Mouse (Mus musculus) heart, embryonic 14.5 days (tissue): ENCODE measurements around the gene Mrpl28. TPM values are rescaled to one million over a fixed set of nuclear protein-coding genes. Genes with fewer than 3 reads are reported as not detected.
"Not testable (repeated sequence)": the region's sequence is repeated elsewhere in the genome, so short reads cannot be mapped to it uniquely, and the experiment has no call there.

Experiments used
- ATAC-seq: fragments of 200-750 bp; cut with Nextera tagmentation; 2 replicates; pipeline ENCODE4 v1.8.0; 2017; ENCODE audit warnings: low read depth, moderate TSS enrichment; ENCODE audit not compliant: insufficient number of reproducible peaks, insufficient read depth, low FRiP score
- H3K27ac ChIP-seq, 2 experiments: fragments of 200-500 bp in 1 of 2; fragments of 300-500 bp in 1 of 2; sonication (generic) in 1 of 2; replicated peaks in 1 of 2; 2 replicates each; pipeline ENCODE4 v1.5.1; 2012 to 2014; ENCODE audit warnings: low read depth in 2 of 2, low read length in 2 of 2, control low read depth in 1 of 2, mild to moderate bottlenecking in 1 of 2, mixed read lengths in 1 of 2; ENCODE audit not compliant: control insufficient read depth in 1 of 2, insufficient read depth in 1 of 2
- H3K27me3 ChIP-seq: fragments of 300-500 bp; sonication (generic); 2 replicates; pipeline ENCODE4 v1.6.1; 2014; ENCODE audit warnings: mild to moderate bottlenecking, low read length, control low read depth; ENCODE audit not compliant: control insufficient read depth, insufficient read depth
- H3K36me3 ChIP-seq: fragments of 300-500 bp; sonication (generic); 2 replicates; pipeline ENCODE4 v1.6.1; 2014; ENCODE audit warnings: mild to moderate bottlenecking, control low read depth, low read length, mixed read lengths; ENCODE audit not compliant: control insufficient read depth, insufficient read depth
- H3K4me1 ChIP-seq, 2 experiments: fragments of 200-500 bp in 1 of 2; fragments of 300-500 bp in 1 of 2; sonication (generic) in 1 of 2; 2 replicates each; pipeline ENCODE4 v1.6.1; 2012 to 2014; ENCODE audit warnings: low read length in 2 of 2, control low read depth in 1 of 2, mixed read lengths in 1 of 2; ENCODE audit not compliant: control insufficient read depth in 2 of 2, insufficient read depth in 2 of 2
- H3K4me2 ChIP-seq: fragments of 300-500 bp; sonication (generic); 2 replicates; pipeline ENCODE4 v1.6.1; 2014; ENCODE audit warnings: mild to moderate bottlenecking, low read length
- H3K4me3 ChIP-seq, 2 experiments: fragments of 200-500 bp in 1 of 2; fragments of 300-500 bp in 1 of 2; sonication (generic) in 1 of 2; 2 replicates each; pipeline ENCODE4 v1.5.1; 2012 to 2014; ENCODE audit warnings: low read length in 2 of 2, mild to moderate bottlenecking in 2 of 2, control low read depth in 1 of 2, low read depth in 1 of 2, moderate library complexity in 1 of 2; ENCODE audit not compliant: control insufficient read depth in 1 of 2, insufficient read depth in 1 of 2
- H3K9ac ChIP-seq: fragments of 300-500 bp; sonication (generic); 2 replicates; pipeline ENCODE4 v1.6.1; 2014; ENCODE audit warnings: mild to moderate bottlenecking, low read length
- H3K9me3 ChIP-seq: fragments of 300-500 bp; sonication (generic); 2 replicates; pipeline ENCODE4 v1.6.1; 2016; ENCODE audit warnings: low read length, control low read depth; ENCODE audit not compliant: control insufficient read depth
- WGBS: fragments of 180-500 bp; shearing (Covaris S2); extraction: QIAGEN DNeasy Blood & Tissue Kit; methylation state at CpG from one replicate; pipeline ENCODE4 v1.1.7; 2014; 5-methylcytosine and 5-hydroxymethylcytosine counted together
- polyA plus RNA-seq: library from polyadenylated mRNA; unstranded; fragments of >200 nt; fragmentation: Nextera tagmentation; extraction: Ambion mirVana; gene quantifications from 2 replicates; pipeline ENCODE4 v1.2.1, GENCODE M21; 2014

Mrpl28 gene
- polyA plus RNA-seq, 1 experiment from 2014 or later = 237 TPM

- Histone ChIP-seq H3K36me3 (peaks cover 65% of the 10 kb centered on the region), H3K9me3 (0 out of 2 replicates have a peak, but pooled peaks cover 2% of the 10 kb centered on the region), H3K9ac (no peak overlapping the region), H3K27me3 (no peaks in the 10 kb centered on the region), H3K4me3 (no peak overlapping the region), H3K4me2 (no peak overlapping the region), H3K4me1 (no peaks in the 10 kb centered on the region), H3K27ac (no peak overlapping the region)
- ATAC-seq = no peak
- 73% methylated on average over 2 of the region's 2 CpGs for WGBS
These were observed 25.8 kb downstream of the Mrpl28 start for GRCm38 (mm10) chr17:26149056-26149455.

DNA sequence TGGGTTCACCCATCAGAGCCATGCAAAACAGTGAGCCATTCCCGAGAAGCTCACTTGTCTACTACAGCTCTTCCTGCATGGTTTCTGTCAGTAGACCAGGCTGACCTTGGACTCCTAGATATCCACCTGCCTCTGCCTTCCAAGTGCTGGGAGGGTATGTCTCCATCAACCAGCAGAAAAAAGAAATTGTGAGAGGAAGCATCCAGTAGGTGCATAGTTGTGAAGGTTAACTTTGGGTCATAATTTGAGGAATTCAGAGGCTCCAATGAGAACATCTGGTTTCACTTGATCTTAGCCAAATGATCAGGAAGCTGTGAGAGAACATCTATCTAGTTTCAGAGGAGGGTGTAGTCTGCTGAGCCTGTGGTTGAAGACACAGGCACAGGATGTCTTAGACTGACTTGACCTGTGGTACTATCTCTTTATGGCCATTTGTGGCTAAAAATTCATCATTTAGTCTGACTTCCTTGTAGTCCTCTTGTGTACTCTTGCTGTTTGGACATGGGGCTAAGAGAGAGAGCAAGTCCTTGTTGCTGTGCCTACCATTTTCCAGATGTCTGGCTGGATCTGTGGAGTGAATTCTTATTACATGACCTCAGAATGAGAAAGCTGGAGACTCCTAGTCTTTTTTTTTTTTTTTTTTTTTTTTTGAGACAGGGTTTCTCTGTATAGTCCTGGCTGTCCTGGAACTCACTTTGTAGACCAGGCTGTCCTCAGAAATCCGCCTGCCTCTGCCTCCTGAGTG is 28.8 kb downstream of the Mrpl28 start:
- 91% methylated on average over 2 of the region's 2 CpGs for WGBS
- no peaks in the 10 kb centered on the region for H3K27me3 ChIP-seq
- no peak for ATAC-seq
- H3K4me1 ChIP-seq = no peaks in the 10 kb centered on the region
- H3K9me3 ChIP-seq = 0 out of 2 replicates have a peak, but pooled peaks cover 2% of the 10 kb centered on the region
- no peak overlapping the region for H3K4me2 ChIP-seq
- H3K27ac ChIP-seq = no peak overlapping the region
- no peak overlapping the region for H3K4me3 ChIP-seq
- H3K36me3 ChIP-seq = peaks cover 56% of the 10 kb centered on the region
- no peak overlapping the region for H3K9ac ChIP-seq

GRCm38 (mm10) chr17:26162736-26163135 is 39.4 kb downstream of the Mrpl28 start:
- H3K27ac ChIP-seq = no peak overlapping the region; a peak in 1 of 4 replicates
- ATAC-seq = no peak

DNA sequence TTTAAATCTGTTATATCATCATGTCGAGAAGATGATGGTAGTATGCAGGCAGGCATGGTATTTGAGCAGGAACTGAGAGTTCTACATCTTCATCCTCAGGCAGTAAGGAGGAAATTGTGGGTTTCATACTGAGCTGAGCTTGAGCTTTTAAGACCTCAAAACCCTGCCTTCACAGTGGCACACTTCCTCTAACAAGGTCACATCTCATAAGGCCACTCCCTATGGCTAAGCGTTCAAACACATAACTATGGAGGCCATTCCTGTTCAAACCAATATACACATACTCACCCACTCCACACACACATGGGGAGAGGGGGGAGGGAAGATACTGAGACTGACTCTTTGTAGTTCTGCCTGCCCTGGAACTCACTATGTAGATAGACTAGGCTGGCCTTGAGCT is 44.7 kb downstream of the Mrpl28 start:
- Histone ChIP-seq H3K4me3 (no peak overlapping the region), H3K27ac (no peak overlapping the region), H3K36me3 (0 out of 2 replicates have a peak, but pooled peaks cover under 1% of the 10 kb centered on the region), H3K4me1 (peaks cover 0 to 2% of the 10 kb centered on the region in 2 experiments; a peak in 2 of 4 replicates), H3K4me2 (no peak overlapping the region), H3K9ac (no peak overlapping the region), H3K27me3 (no peaks in the 10 kb centered on the region), H3K9me3 (no peaks in the 10 kb centered on the region)
- WGBS = 88% methylated on average over 2 of the region's 2 CpGs
- no peak for ATAC-seq

More at GRCm38 (mm10) chr17:26162736-26163135, 39.4 kb downstream of the Mrpl28 start:
- Histone ChIP-seq H3K4me2 (0 out of 2 replicates have a peak overlapping the region, but pooled peaks have one; percentile 0), H3K9me3 (no peaks in the 10 kb centered on the region), H3K27me3 (no peaks in the 10 kb centered on the region), H3K9ac (no peak overlapping the region), H3K4me1 (peaks cover 0 to 11% of the 10 kb centered on the region in 2 experiments; a peak in 2 of 4 replicates), H3K36me3 (no peaks in the 10 kb centered on the region), H3K4me3 (no peak overlapping the region)
- 83% methylated on average over 1 of the region's 1 CpGs for WGBS

DNA sequence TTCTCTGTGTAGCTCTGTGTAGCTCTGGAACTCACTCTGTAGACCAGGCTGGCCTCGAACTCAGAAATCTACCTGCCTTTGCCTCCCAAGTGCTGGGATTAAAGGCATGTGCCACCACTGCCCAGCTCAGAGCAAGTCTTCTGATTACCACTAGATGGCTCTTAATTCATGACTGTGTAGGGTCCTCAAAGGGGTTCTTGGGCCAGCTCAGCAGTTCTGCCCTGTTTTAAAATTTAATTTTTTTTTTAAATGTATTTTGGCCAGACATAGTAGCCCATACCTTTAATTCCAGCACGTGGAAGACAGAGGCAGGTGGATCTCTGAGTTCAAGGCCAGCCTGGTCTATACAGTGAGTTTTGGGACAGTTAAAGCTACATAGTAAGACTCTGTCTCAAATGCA is 51.9 kb downstream of the Mrpl28 start:
- H3K36me3 ChIP-seq = peaks cover 43% of the 10 kb centered on the region
- H3K9ac ChIP-seq, H3K27ac ChIP-seq, H3K4me2 ChIP-seq, H3K9me3 ChIP-seq, H3K4me3 ChIP-seq, H3K4me1 ChIP-seq, H3K27me3 ChIP-seq, ATAC-seq: not testable (repeated sequence)
- 83% methylated on average over 2 of the region's 2 CpGs for WGBS

Other genes starting within 250 kb of the Mrpl28 start
- gene Mettl26, start 248.4 kb upstream of the Mrpl28 start, polyA plus RNA-seq = 36.7 and 41.7 TPM in 2 replicates
- 0.27 and 0.53 TPM in 2 replicates for gene Wfikkn1, start 242.6 kb upstream of the Mrpl28 start, polyA plus RNA-seq
- 7.5 and 8.8 TPM in 2 replicates for gene Rab40c, start 203.8 kb upstream of the Mrpl28 start, polyA plus RNA-seq
- gene Pigq, start 178.6 kb upstream of the Mrpl28 start, polyA plus RNA-seq = 61.8 and 62.7 TPM in 2 replicates
- 0.09 TPM in 1 of 2 replicates, not detected in the other for gene Nhlrc4, start 178.5 kb upstream of the Mrpl28 start, polyA plus RNA-seq
- gene A930017K11Rik, start 170.9 kb upstream of the Mrpl28 start, polyA plus RNA-seq = 0.09 TPM in 1 of 2 replicates, not detected in the other
- gene Capn15, start 137.7 kb upstream of the Mrpl28 start, polyA plus RNA-seq = 11.2 and 11.3 TPM in 2 replicates
- 12.3 and 12.8 TPM in 2 replicates for gene Rab11fip3, start 53.9 kb upstream of the Mrpl28 start, polyA plus RNA-seq
- gene Decr2, start 33.2 kb upstream of the Mrpl28 start, polyA plus RNA-seq = 33.0 and 39.5 TPM in 2 replicates
- gene Nme4, start 27.9 kb upstream of the Mrpl28 start, polyA plus RNA-seq = 58.5 and 68.2 TPM in 2 replicates
- gene Tmem8, start 10.2 kb upstream of the Mrpl28 start, polyA plus RNA-seq = 0.44 and 0.58 TPM in 2 replicates
- 10.9 and 11.9 TPM in 2 replicates for gene Axin1, start 15.2 kb downstream of the Mrpl28 start, polyA plus RNA-seq
- gene Pdia2, start 75.6 kb downstream of the Mrpl28 start, polyA plus RNA-seq = 0.20 and 0.38 TPM in 2 replicates
- gene Rgs11, start 79.5 kb downstream of the Mrpl28 start, polyA plus RNA-seq = 6.1 and 6.8 TPM in 2 replicates
- 5.4 and 6.9 TPM in 2 replicates for gene Arhgdig, start 84.3 kb downstream of the Mrpl28 start, polyA plus RNA-seq
- 43.9 and 48.1 TPM in 2 replicates for gene Fam234a, start 120.7 kb downstream of the Mrpl28 start, polyA plus RNA-seq
- gene Luc7l, start 129.4 kb downstream of the Mrpl28 start, polyA plus RNA-seq = 54.3 and 55.1 TPM in 2 replicates